Mouse (Mus musculus) neural tube, embryonic 14.5 days (tissue): ENCODE measurements around the gene Prkrip1. TPM values are rescaled to one million over a fixed set of nuclear protein-coding genes. Genes with fewer than 3 reads are reported as not detected.

Experiments used
- ATAC-seq: fragments of 200-750 bp; cut with Nextera tagmentation; 2 replicates; pipeline ENCODE4 v1.8.0; 2017; ENCODE audit warnings: low read depth, mild to moderate bottlenecking, moderate TSS enrichment, moderate library complexity
- H3K27ac ChIP-seq: fragments of 300-500 bp; sonication (generic); 2 replicates; pipeline ENCODE4 v1.5.1; 2014; ENCODE audit warnings: low read depth, mild to moderate bottlenecking, control low read depth, low read length, moderate library complexity, mixed read lengths
- H3K27me3 ChIP-seq: fragments of 300-500 bp; sonication (generic); 2 replicates; pipeline ENCODE4 v1.6.1; 2014; ENCODE audit warnings: low read length; ENCODE audit not compliant: control insufficient read depth, insufficient read depth
- H3K36me3 ChIP-seq: fragments of 300-500 bp; sonication (generic); 2 replicates; pipeline ENCODE4 v1.6.1; 2014; ENCODE audit warnings: low read length, mixed read lengths; ENCODE audit not compliant: control insufficient read depth, insufficient read depth
- H3K4me1 ChIP-seq: fragments of 300-500 bp; sonication (generic); 2 replicates; pipeline ENCODE4 v1.6.1; 2014; ENCODE audit warnings: low read length; ENCODE audit not compliant: control insufficient read depth, insufficient read depth
- H3K4me2 ChIP-seq: fragments of 300-500 bp; sonication (generic); 2 replicates; pipeline ENCODE4 v1.6.1; 2014; ENCODE audit warnings: mild to moderate bottlenecking, low read depth, low read length, control low read depth
- H3K4me3 ChIP-seq: fragments of 300-500 bp; sonication (generic); 2 replicates; pipeline ENCODE4 v1.5.1; 2014; ENCODE audit warnings: low read depth, low read length, control low read depth, mixed read lengths
- H3K9ac ChIP-seq: fragments of 300-500 bp; sonication (generic); replicated peaks from 2 replicates; pipeline ENCODE4 v1.6.1; 2014; ENCODE audit warnings: low read depth, mild to moderate bottlenecking, control low read depth, low read length, mixed read lengths
- H3K9me3 ChIP-seq: fragments of 300-500 bp; sonication (generic); 2 replicates; pipeline ENCODE4 v1.6.1; 2016; ENCODE audit warnings: low read length; ENCODE audit not compliant: control insufficient read depth
- WGBS: fragments of 180-500 bp; shearing (Covaris S2); extraction: QIAGEN DNeasy Blood & Tissue Kit; methylation state at CpG from one replicate; pipeline ENCODE4 v1.1.7; 2014; 5-methylcytosine and 5-hydroxymethylcytosine counted together
- polyA plus RNA-seq: library from polyadenylated mRNA; unstranded; fragments of >200 nt; fragmentation: Nextera tagmentation; extraction: Ambion mirVana; gene quantifications from 2 replicates; pipeline ENCODE4 v1.2.1, GENCODE M21; 2014

Gene Prkrip1
- polyA plus RNA-seq, 1 experiment from 2014 or later, result 71.8 TPM

DNA sequence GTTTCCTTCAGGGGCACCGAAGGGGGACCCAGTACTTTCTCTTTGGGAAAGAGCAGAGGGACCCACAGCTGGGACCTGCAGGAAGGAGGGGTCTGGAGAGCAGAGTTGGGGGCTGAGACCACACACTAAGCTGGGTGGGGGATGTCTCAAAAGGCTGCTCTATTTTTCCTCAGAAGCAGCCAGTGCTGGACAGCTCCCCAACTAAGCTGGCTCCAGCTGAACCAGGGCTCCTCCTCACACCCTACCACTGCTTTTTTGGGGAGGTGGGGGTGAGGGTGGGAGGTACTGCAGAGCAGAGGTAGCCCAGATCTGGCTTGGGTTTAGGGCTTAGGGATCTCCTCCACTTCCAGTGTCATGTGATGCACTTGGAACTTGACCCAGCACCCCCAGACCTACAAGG lies 41.6 kb upstream of the Prkrip1 start:
- WGBS, result 52% methylated on average over 1 of the region's 1 CpGs
- H3K9ac ChIP-seq, result no peak overlapping the region

GRCm38 (mm10) chr5:136237607-136238006 lies 38.8 kb upstream of the Prkrip1 start:
- peak overlapping the region; percentile 15; the same call in 1 of the 2 replicates for H3K4me3 ChIP-seq
- H3K27ac ChIP-seq, result no peak overlapping the region
- H3K9ac ChIP-seq, result no peak overlapping the region; the same call in 1 of the 2 replicates
- H3K4me2 ChIP-seq, result peak overlapping the region; percentile 42
- no peak for ATAC-seq
- WGBS, result 2% methylated on average over 19 of the region's 19 CpGs
- H3K9me3 ChIP-seq, result no peaks in the 10 kb centered on the region
- H3K36me3 ChIP-seq, result no peaks in the 10 kb centered on the region
- peaks cover 29% of the 10 kb centered on the region; the same call in 1 of the 2 replicates for H3K4me1 ChIP-seq
- H3K27me3 ChIP-seq, result no peaks in the 10 kb centered on the region

More for the DNA sequence above, 41.6 kb upstream of the Prkrip1 start:
- Histone ChIP-seq H3K27me3 (peaks cover 3% of the 10 kb centered on the region; the same call in 1 of the 2 replicates), H3K4me1 (peaks cover 33% of the 10 kb centered on the region; the same call in 1 of the 2 replicates), H3K36me3 (no peaks in the 10 kb centered on the region), H3K4me3 (no peak overlapping the region), H3K4me2 (no peak overlapping the region), H3K27ac (no peak overlapping the region), H3K9me3 (no peaks in the 10 kb centered on the region)
- no peak for ATAC-seq

DNA sequence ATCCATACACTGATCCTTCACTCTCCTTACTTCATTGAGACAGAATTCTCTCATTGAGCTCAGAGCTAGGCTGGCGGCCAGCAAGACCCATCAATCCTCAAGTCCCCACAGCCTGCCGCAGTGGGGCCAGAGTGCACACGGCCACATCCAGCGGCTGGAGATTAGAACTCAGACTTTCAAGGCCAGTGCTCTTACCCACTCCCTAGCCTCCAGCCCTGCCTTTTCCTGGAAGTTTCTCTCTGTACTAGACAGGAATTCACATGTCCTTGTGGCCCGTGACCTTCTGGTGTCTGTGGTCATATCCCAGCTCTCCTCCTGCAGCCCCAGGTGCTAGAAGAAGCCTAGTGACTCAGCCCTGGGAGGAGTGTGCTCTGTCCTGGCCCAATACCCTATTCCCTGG lies 37.8 kb upstream of the Prkrip1 start:
- Histone ChIP-seq H3K27ac (no peak overlapping the region), H3K4me2 (no peak overlapping the region), H3K9me3 (no peaks in the 10 kb centered on the region), H3K27me3 (no peaks in the 10 kb centered on the region), H3K36me3 (peaks cover 3% of the 10 kb centered on the region; the same call in 1 of the 2 replicates), H3K4me1 (peaks cover 20% of the 10 kb centered on the region; the same call in 1 of the 2 replicates), H3K4me3 (no peak overlapping the region), H3K9ac (no peak overlapping the region)
- 71% methylated on average over 5 of the region's 5 CpGs for WGBS
- ATAC-seq, result no peak

- H3K27me3 ChIP-seq, result no peaks in the 10 kb centered on the region
- H3K9me3 ChIP-seq, result no peaks in the 10 kb centered on the region
- H3K4me3 ChIP-seq, result no peak overlapping the region
- 0 out of 2 replicates have a peak, but pooled peaks cover 5% of the 10 kb centered on the region for H3K4me1 ChIP-seq
- 45% methylated on average over 4 of the region's 4 CpGs for WGBS
- no peak overlapping the region for H3K4me2 ChIP-seq
- H3K36me3 ChIP-seq, result peaks cover 17% of the 10 kb centered on the region
- H3K27ac ChIP-seq, result no peak overlapping the region
- no peak for ATAC-seq
- H3K9ac ChIP-seq, result no peak overlapping the region
These were observed 31.7 kb upstream of the Prkrip1 start for GRCm38 (mm10) chr5:136230348-136231035.

GRCm38 (mm10) chr5:136226246-136226876 lies 27.6 kb upstream of the Prkrip1 start:
- H3K4me1 ChIP-seq, result no peaks in the 10 kb centered on the region
- WGBS, result 78% methylated on average over 7 of the region's 7 CpGs
- H3K9ac ChIP-seq, result no peak overlapping the region
- ATAC-seq, result no peak
- H3K9me3 ChIP-seq, result no peaks in the 10 kb centered on the region
- peaks cover 28% of the 10 kb centered on the region for H3K36me3 ChIP-seq
- H3K4me2 ChIP-seq, result no peak overlapping the region
- no peaks in the 10 kb centered on the region for H3K27me3 ChIP-seq
- H3K27ac ChIP-seq, result no peak overlapping the region
- H3K4me3 ChIP-seq, result no peak overlapping the region

DNA sequence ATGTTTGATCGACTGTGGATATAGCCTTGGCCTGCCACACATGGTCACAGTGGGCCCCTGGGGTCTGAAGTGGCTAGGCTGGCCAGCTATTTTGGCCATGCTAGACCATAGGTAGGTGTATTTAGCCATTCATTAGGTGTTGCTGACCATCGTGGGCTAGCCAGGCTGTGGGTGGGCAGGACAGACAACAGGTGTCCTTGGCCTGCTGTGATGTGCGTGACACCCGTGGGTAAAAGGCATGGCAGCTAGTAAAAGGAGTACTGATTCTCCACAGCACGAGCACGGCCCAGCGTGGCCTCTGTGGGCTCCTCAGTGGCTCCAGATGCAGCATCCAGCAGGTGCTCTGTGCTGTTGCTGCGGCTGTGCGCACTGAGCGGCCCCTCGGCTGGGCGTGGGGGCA lies 19.8 kb upstream of the Prkrip1 start:
- Histone ChIP-seq H3K27me3 (no peaks in the 10 kb centered on the region), H3K4me3 (no peak overlapping the region), H3K9me3 (no peaks in the 10 kb centered on the region), H3K27ac (no peak overlapping the region), H3K36me3 (peaks cover 13% of the 10 kb centered on the region), H3K4me1 (no peaks in the 10 kb centered on the region), H3K4me2 (no peak overlapping the region), H3K9ac (no peak overlapping the region)
- 86% methylated on average over 12 of the region's 12 CpGs for WGBS
- no peak for ATAC-seq

DNA sequence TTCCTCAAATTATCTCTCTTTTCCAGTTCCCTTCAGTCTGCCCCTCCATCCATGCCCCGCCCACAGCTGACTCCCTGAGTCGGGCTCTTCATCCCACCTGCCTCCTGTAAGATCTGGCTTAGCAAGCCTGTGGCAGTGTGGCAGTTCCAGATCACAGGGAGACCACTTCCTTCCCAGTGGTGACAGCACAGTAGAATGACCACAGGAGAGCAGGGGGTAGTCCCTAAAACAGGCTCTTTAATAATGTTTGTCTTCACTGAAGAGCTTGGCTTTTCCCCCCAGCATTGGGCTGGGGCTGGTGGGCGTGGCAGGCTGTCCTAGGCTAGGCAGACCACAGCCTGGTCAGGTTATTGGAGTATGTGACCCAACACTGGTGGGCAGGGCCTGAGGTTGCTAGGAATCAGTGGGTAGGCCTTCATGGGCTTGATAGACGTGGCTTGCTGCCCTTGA lies 19.2 kb upstream of the Prkrip1 start:
- WGBS, result 81% methylated on average over 4 of the region's 4 CpGs
- peaks cover 12% of the 10 kb centered on the region for H3K36me3 ChIP-seq
- H3K4me2 ChIP-seq, result no peak overlapping the region
- no peaks in the 10 kb centered on the region for H3K4me1 ChIP-seq
- no peak overlapping the region for H3K27ac ChIP-seq
- no peaks in the 10 kb centered on the region for H3K9me3 ChIP-seq
- no peak for ATAC-seq
- H3K27me3 ChIP-seq, result no peaks in the 10 kb centered on the region
- no peak overlapping the region for H3K4me3 ChIP-seq
- H3K9ac ChIP-seq, result no peak overlapping the region

DNA sequence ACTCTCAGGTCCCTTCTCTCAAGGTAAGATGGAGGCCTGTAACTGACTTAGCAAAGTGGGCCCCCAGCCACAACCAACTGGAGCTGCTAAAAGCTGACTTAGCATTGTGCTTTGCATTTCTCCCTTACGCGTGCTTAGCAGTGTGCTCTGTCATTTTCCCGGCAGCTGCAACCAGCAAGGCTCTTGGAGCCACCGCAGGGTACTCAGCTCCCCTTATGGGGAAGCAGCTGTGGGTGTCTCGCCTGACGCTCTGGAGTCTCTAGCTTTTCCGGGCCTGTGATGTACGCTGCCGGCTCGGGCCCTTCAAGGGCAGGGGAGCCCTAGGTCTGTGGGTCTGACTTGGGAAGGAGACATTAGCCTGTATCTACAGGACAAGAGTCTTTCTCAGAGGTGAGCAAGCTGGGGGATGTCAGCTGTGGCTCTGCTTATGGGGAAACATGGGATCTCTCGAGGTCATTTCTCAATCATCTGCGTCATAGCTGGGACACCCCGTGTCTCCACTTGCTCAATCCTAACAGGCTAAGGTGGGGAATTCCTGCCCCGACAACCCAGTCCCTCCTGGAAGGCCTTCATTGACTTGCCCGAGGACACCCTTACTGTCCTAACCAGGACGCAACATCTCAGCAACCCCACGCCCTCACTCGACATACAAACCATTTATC lies 18.4 kb upstream of the Prkrip1 start:
- Histone ChIP-seq H3K4me1 (no peaks in the 10 kb centered on the region), H3K27ac (no peak overlapping the region)

GRCm38 (mm10) chr5:136215958-136216357 lies 17.2 kb upstream of the Prkrip1 start:
- Histone ChIP-seq H3K9ac (no peak overlapping the region), H3K36me3 (peaks cover 12% of the 10 kb centered on the region), H3K27me3 (no peaks in the 10 kb centered on the region), H3K4me2 (no peak overlapping the region), H3K9me3 (no peaks in the 10 kb centered on the region), H3K4me1 (no peaks in the 10 kb centered on the region), H3K4me3 (no peak overlapping the region), H3K27ac (no peak overlapping the region)
- 65% methylated on average over 5 of the region's 5 CpGs for WGBS
- ATAC-seq, result no peak

More for the DNA sequence above, 18.4 kb upstream of the Prkrip1 start:
- H3K27me3 ChIP-seq, result no peaks in the 10 kb centered on the region
- H3K36me3 ChIP-seq, result peaks cover 12% of the 10 kb centered on the region
- no peaks in the 10 kb centered on the region for H3K9me3 ChIP-seq
- H3K4me2 ChIP-seq, result no peak overlapping the region
- ATAC-seq, result no peak
- WGBS, result 83% methylated on average over 18 of the region's 18 CpGs
- no peak overlapping the region for H3K4me3 ChIP-seq
- H3K9ac ChIP-seq, result no peak overlapping the region
